Mouse (Mus musculus): Measurements from ENCODE around the gene Antxrl.

Antxrl gene

GRCm38 (mm10) chr14:34052516-34052915, at the start of gene Antxrl:
Gene Antxrl (plus strand): TSS chr14:34052707.
- DNase-seq, result no peak

DNA sequence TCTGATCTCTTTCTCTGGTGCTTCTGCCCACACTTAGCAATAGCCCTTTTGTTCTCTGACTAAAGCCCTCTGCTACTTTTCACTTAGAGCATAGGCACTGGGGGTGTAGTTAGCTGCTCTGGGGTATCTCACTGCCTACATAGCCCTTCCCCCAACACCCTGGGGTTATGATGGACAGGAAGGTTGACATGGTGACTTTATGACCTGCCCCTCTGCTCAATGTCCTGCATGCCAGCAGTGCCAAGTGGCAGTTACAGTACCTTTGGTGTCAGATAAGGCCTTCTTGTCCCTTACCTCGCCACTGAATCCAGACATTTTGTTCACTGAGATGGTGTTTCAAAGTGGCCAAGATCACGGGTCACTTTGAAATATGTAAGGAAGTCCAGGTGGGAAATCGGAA, 37.4 kb upstream of the Antxrl start, which contains the start of gene Gm30083:
Gm30083 (minus strand) TSS at position 120 of the 400 bp plus-strand sequence.
- DNase-seq, result no peak

- DNase-seq, result no peak
Measured at GRCm38 (mm10) chr14:34016381-34016780, 36.1 kb upstream of the Antxrl start, which contains the start of gene Gm5460. Gene Gm5460 (plus strand): TSS chr14:34016758.

- no peak for DNase-seq
Measured at GRCm38 (mm10) chr14:34016938-34017337, 35.6 kb upstream of the Antxrl start.

DNA sequence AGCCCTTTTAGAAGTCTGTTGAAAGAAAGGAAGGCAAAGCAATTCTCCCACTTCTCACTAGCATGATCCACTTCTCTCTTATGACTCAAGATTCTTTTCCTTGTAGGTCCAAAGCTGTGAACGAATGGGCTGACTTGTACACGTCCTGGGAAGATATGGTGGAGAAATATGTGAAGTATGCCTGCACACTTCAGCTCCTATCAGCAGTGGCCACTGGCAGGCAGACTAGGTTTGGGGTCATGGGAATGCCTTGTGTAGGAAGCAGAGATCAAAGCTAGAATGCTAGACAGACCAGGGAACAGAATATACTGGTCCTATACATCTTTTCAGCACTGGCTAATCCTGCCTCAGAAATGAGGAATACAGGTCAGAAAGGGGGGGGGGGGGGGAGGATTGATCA, 25.8 kb upstream of the Antxrl start:
- DNase-seq, result no peak

- DNase-seq, result no peak
Measured at GRCm38 (mm10) chr14:34033841-34034610, 18.5 kb upstream of the Antxrl start.

DNA sequence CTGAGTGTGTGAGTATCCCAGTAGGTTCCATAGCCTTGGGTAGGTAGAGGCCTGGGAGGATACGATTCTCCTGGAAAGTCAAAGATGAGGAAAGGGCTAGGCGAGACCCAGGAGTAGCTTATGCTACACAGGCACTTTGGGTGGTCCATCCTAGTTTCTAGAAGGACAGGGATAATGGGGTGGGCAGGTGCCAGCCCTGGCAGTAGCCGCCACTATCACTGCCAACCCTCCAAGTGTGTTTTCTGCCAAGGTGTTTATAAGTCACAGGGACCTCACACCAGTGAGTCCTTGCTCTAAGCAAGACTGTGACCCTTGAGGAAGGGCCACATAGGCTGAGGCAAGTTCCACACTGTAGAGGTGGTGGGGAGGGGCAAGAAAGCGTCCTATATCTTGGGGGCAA, 11.3 kb upstream of the Antxrl start:
- DNase-seq, result no peak

GRCm38 (mm10) chr14:34043341-34043740, 9.2 kb upstream of the Antxrl start:
- DNase-seq, result no peak

DNA sequence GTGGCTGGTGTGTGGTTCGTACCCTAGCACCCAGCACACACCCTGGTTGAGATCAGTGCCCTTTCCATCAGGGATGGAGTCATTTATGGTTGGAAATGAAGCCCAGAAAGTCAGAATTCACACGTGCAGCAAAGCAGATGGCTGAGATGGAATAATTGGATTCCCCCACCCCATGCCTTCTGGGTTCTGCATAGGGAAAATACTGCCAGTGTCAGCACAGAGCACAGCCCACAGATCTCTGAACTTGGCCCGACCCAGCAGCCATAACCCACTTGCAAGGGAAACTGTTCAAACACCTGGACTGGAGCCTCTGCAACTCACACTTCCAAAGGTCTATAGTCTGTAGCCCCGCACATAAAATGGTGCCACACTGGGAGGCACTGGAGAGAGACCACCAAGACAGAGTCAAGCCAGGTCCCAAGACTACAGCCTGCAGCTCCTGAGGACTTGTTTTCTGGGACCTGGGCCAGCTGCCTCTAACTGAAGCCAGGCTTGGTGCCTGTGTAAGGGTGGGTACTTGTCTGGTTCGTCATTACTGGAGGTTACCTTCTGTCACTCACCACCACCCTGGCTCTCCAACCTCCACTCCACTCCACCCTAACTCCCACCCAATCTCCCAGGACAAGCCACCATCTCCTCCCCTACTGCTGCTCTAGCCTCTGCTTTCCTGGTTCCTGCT, 2.3 kb upstream of the Antxrl start:
- DNase-seq, result no peak

GRCm38 (mm10) chr14:34071665-34072064, 19.2 kb downstream of the Antxrl start:
- no peak for DNase-seq

DNA sequence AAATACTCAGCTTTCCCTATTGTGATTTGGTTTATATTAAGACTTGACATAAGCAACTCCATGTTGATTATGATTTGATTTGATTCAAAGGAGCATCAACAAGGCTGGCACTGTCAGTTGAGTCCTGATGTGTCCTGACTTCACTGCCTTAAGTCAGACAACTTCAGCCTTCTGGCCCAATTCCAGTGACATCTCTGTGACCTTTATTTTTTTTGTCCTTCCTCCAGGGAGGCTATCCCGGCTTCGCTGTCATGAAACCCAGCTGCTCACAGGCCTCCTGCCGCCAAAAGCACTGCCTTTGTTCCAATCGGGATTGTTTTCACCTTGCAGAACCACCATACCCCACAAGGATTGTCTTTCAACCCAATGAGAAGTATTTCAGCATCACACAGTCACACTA, 22.8 kb downstream of the Antxrl start:
- DNase-seq, result no peak

DNA sequence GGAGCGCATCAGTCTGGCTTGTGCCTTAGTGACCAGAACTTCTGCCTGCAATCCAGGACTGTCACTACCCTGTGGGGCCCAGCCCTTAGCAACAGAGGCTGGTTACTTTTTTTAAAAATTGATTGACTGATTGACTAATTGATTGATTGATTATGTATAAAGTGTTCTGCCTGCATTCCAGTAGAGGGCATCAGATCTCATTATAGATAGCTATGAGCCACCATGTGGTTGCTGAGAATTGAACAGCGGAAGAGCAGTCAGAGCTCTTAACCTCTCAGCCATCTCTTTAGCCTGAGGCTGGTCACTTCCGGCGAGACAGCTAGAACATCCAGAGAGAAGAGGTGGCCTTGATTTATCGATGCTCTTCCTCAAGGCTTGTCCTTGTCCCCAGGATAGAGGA, 24.7 kb downstream of the Antxrl start:
- DNase-seq, result no peak

- DNase-seq, result no peak
Measured at GRCm38 (mm10) chr14:34078293-34078692, 25.8 kb downstream of the Antxrl start.

DNA sequence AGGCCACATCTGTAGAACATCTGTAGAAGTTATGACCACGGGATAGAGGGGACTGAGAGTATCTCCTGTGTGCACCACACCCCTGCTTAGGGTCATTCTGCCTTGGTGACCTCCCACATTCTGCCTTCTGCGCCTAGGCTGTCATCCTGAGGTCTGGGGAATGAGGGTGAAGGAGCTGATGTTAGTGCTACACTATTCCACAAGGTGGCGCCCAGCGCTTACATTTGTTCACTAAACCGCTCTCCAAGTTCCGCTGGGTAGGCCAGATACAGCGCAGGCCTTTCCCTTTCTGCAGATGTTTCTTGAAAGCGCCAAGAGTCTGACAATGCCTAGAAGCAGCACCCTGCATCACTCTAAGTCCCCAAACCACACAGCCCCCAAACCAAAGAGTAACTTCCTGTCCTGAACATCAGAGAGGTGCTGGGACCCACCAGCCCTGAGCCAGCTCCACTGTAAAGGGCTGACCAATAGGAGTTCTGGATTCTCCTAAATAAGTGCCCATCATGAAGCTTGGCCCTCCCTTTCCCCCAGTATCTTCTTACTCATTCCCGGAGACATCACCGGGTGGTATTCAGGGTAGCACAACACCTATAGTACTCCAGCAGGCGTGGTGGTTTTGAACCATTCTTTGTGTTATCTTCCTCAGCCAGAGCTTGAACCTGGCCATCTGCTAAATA, 28.0 kb downstream of the Antxrl start:
- DNase-seq, result peak; percentile 7 to 12

GRCm38 (mm10) chr14:34085731-34086130, 33.2 kb downstream of the Antxrl start, which contains the start of gene Anxa8:
Gene Anxa8 (plus strand): TSS chr14:34085981.
- DNase-seq, result no peak

- DNase-seq, result no peak
Measured at GRCm38 (mm10) chr14:34086806-34087205, 34.3 kb downstream of the Antxrl start.

DNA sequence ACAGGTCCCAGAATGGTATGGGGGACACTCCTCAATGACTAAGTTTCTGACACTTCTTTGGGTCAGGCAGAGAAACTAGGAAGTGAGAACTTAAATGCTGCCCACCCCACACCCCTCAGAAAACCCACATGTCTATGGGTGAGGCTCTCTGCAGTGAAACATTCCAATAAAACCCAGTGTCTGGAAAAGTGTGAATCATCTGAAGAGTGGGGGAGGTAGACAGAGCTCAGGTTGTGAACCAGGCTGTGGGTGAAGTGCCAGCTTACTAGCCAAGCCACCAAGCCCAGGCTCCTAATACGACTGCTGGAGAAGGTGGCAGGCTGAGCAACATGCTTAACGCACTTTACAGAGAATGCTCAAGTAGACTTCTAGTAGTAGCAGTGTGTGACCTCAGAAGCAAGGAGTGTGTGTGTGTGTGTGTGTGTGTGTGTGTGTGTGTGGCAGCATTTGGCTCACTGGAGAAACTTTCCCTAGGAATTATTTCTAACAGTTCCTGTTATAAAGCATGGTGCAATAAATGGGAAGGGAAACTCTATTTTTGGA, 35.4 kb downstream of the Antxrl start:
- no peak for DNase-seq

DNA sequence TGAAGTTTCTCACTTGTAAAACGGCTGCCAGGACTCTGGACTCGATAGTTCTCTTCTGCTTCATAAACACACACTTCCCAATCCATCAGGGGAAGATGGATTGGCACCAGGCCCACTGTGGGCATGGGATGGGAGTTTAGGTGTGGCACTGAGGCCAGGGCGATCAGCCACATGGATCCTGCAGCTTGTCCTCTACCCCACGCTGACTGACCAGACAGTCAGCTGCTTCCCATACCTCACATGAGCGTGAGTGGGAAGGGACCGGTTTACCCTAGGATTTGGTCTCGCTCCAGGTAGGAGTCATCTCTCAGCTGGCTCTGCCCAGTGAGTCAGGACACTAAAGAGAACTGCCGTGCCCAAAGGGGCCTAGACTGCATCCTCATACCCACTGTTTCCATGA, 37.3 kb downstream of the Antxrl start:
- DNase-seq, result no peak

DNA sequence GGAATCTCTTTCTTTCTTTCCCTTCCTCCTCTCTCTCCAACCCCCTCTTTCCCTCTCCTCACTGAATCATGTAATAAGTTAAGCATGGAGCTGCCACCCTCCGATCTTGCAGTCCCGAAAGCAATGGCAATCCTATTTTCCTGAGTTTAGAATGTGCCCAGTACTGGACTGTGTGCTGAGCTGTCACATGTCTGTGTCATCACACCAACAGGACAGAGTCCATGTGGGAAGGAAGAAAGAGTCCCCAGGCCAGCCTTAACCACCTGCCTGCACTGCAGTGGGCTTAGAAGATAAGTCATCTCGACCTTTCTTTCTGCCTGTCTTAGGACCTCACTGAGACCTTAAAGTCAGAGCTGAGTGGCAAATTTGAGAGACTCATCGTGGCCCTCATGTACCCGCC, 39.0 kb downstream of the Antxrl start:
- no peak for DNase-seq

GRCm38 (mm10) chr14:34092856-34093255, 40.3 kb downstream of the Antxrl start:
- no peak for DNase-seq

GRCm38 (mm10) chr14:34096161-34096560, 43.7 kb downstream of the Antxrl start:
- DNase-seq, result no peak

GRCm38 (mm10) chr14:34102601-34103000, 50.1 kb downstream of the Antxrl start, which contains the start of gene A630023A22Rik:
Gene A630023A22Rik (minus strand): TSS chr14:34102754.
- no peak for DNase-seq

GRCm38 (mm10) chr14:34103855-34104254, 51.3 kb downstream of the Antxrl start:
- no peak for DNase-seq
